Mouse (Mus musculus): ENCODE data around the gene Larp4.

Gene Larp4

DNA sequence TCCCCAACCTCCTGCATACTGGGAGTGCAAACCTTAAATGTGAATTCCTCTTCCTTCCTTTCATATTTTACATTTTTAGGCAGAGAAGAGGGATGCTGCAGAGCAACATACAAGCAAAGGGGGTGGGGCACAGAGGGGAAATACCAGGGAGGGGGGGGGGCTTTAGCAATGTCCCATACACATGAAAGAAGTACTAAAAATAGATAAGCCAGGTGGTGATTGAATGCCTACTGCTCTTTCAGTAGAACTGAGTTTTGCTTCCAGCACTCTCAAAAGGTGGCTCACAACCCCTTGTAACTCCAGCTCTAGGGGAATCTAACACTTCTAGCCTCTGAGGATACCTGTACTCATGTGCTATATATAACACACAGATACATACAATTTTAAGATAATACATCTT, 36.3 kb downstream of the Larp4 start:
- DNase-seq: no peak

DNA sequence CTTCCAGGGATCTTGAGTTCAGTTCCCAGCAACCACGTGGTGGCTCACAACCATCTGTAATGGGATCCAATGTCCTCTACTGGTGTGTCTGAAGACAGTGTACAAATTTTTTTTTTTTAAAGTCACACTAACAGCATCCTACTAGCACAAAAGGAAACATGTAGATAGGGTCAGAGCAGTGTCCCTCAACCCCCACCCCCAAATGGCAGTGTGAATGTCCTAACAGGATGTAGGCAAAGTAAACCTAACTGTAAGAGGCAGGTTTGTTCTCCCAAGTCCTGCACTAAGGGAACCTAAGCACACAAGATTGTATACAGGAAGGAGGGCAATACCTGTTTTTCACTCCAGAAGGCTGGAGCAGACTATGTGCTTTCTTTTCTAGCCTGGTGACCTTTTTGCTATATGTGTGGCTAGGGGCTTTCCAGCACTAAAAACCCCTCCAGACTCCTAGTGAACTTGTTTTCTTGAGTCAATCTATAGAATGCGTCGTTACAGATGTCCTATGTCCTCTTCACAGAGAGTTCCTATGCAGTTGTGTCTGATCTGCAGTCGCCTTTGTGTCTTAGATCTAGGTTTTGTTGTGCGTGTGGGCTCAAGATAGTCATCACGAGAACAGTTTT, 48.5 kb downstream of the Larp4 start:
- DNase-seq: no peak

DNA sequence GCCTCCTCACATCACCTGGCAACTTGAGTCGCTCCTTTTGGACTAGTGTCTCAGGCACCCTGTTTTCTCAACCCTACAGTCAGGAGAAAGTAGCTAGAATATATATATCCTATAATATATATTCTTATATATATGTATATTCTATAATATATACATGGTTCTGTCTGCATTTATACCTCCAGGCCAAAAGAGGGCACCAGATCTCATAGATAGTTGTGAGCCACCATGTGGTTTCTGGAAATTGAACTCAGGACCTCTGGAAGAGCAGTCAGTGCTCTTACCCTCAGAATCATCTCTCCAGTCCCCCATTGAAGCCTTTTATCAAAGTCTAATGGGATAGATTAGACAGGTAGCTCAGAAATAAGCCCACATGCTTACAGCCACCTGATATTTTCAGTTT, 51.3 kb downstream of the Larp4 start:
- DNase-seq: no peak

DNA sequence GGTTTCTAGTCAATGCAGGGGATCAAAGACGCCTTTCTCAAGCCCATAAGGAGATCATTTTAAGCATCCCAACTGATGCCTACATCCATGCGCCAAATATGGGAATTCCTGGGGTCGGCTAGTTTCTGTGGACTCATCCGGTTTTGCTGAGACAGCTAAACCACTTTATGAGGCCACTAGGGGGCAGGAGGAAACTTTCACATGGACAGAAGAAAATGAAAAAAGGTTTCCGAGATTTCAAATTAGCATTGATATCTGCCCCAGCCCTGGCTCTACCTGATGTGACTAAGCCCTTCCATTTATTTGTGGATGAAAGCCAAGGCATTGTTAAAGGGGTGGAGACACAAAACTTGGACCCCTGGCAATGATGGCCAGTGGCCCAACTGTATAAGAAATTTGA, 53.1 kb downstream of the Larp4 start:
- DNase-seq: peak; percentile 53 to 72

DNA sequence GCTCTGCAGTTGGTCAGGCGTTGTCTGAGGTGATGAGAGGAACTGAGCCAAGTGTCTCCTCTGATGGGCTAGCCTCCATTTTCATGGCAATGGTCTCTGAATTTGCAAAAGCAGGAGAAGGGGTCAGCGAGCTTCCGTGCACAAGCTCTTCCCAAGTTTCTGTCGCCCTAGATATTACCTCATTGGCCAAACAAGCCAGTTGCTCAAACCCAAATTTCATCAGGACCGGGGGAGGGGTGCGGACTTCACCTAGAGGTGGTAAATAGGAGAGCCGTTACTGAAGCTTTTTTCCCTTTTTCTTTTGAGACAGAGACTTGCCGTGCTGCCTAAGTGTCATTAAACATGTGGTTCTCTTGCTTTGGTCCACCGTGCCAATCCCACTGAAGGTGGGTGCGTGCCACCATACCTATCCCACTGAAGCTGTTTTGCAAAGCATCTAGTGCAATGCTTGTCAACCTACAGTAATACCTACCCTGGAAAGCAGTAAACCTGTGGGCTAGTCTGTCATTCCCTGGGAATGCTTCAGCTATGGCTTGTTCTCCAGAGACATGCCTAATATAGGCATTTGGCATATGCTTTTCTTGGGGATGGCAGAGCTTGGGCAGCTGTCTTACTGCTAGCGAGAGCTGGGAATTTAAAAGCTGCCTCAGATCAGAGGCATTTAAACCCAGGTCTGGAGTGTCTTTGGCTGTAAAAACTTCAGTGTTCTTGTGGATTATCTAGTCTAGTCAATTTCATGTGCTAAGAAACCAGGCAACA, 55.4 kb downstream of the Larp4 start:
- no peak for DNase-seq

DNA sequence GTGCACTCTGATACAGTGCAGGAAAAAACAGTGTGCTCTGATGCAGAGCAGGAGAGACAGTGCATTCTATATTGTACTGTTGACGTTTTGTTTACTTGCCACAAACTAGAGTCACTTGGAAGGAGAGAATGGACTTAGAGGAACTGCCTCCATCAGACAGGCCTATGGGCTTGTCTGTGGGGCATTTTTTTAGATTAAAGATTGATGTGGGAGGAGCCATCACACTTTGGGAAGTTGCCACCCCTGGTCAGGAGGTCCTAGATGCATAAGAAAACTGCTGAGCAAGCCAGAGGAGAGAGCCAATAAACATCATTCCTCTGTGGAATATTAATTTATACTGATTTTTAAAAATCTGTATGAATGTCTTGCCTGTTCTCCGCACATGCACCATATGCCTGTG, 58.3 kb downstream of the Larp4 start:
- no peak for DNase-seq

DNA sequence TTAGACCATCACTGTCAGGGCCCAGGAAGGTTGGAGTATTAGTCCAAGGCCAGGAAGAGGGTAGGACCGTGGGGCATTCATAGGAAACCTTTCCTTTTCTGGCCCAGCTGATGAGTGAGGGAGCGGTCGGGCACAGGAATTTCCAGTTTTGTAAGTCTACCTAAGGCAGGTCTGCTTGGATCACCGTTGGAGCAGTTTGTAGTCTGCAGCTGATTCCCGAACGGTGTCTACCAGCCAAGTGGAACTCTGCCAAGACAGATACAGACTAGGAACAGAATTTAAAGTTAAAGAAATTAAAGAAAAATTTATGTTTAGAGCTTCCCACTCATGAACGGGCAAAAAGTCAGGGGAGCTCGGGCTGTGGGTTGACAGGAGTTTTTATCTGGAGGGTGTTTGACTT, 59.6 kb downstream of the Larp4 start:
- no peak for DNase-seq

DNA sequence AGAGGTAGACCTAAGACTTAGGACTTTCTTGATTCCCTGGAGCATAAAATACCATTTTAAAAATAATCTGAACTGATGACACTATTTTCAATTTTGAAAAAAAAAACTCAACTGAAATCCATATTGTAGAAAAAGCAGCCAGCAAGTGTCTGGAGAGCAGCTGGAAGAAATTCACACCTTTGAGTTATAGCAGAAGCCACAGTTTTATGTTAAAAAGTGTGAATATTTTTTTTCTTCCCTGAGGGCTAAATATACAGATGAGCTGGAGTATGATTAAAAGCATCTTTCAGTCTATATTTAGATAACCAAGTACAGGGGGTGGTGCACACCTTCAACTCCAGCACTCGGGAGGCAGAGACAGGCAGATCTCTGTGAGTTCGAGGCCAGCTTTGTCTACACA, 60.0 kb downstream of the Larp4 start:
- DNase-seq: no peak

DNA sequence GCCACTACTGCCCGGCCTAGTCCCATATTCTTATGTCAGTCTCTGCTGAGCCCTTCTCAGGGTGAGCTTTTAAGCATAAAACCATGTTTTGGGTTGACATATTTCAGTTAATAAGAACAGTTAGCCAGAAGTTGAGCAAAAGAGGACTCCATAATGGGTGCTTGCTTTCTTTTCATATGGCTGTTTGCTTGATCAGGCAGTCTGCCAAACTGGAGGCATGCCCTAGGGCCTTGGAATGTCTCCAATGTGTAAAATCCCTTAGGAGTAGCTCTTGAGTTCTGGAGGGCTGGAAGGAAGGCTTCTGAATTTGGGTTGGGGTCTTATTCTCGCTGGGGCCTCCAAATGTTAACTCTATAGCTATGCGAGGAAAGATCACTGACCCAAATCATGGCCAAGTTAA, 62.7 kb downstream of the Larp4 start:
- DNase-seq: no peak

DNA sequence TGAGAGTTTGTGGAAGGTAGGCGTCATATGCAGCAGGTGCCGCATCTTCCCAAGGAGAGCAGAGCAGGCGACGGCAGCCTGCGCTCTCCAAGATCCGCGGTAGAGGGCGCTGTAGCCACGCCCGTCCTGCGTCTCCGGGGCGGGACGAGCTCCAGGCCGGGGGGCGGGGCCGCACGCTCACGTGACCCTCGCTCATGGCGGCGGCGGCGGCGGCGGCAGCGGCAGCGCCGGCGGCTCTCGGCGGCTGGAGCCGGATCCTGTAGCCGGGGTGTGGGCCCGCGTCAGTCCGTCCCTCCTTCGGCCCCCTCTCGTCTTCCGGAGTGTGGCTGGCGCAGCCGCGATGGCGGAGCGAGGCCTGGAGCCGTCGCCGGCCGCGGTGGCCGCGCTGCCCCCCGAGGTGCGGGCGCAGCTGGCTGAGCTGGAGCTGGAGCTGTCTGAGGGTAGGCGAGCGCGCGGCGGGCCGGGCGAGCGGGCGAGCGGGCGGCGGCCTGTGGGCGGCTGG, 68.7 kb downstream of the Larp4 start, which contains the start of gene Dip2b:
Gene Dip2b, plus strand, starts transcription at position 195 of the 502 bp plus-strand sequence.
- peak; percentile 99 to 100 for DNase-seq

DNA sequence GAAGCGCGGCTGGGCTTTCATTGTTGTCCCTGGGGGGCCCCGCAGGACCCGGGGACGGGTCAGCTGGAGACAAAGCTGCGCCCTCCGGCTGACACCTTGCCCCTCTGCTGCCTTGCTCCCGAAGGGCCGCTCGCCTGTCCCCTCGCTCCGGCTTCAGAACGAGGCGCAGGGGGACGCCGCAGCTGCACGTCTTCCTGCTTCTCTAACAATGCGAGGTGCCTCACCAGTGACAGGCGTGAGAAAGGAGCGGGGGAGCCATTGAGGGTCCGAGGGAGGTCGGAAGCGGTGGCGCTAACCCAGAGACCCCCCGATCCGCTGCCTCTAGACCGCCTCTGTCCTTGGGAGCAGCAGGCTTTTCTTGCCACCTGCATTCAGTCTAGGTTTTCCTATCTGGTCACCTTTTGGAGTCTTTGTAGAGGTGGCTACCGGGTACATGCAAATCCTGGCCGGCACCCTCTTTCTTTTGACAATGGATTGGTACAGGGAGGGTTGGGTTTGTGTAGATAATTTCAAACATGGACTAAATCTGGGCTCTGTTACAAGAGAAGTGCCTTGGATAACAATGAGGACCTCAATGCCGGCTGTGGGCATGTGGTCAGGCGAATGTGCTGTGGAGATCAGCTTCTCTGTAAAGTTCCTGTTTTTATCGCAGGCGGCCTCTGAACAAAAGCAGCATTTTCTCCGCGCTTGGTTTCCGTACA, 69.3 kb downstream of the Larp4 start:
- peak; percentile 53 to 71 for DNase-seq

DNA sequence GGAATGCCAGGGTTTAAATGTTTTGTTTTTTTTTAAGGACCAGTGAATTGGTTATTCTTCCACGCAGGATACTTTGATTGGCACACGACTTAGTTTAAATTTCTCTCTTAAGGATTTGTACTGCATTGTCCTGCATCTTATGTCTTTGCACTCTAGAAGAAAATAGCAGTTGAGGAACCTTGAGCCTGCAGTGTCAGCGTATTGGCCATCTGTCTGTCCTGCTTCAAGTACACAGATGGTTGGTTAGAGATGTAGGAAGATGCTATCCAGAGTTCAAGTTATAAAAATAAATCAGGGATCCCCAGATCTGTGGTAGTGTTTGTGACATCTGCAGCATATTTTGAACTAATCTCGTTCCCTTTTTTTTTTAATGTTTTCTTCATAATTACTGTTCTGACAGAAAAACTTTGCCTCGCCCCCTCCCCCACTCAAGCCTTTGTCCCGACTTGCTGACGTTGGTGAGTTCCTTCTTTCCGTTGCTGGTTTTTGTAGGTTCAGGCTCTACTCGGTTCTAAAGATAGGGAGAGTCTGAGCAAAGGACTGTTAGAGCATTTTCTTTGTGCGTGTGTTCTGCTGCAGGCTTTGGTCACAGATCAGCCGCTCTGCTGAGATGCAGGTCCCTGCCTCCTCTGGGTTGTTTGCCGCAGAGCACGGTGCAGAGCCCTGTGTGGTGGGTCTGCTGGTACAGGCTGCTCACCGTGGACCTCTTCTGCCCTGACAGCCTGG, 70.8 kb downstream of the Larp4 start:
- DNase-seq: peak; percentile 60 to 67

DNA sequence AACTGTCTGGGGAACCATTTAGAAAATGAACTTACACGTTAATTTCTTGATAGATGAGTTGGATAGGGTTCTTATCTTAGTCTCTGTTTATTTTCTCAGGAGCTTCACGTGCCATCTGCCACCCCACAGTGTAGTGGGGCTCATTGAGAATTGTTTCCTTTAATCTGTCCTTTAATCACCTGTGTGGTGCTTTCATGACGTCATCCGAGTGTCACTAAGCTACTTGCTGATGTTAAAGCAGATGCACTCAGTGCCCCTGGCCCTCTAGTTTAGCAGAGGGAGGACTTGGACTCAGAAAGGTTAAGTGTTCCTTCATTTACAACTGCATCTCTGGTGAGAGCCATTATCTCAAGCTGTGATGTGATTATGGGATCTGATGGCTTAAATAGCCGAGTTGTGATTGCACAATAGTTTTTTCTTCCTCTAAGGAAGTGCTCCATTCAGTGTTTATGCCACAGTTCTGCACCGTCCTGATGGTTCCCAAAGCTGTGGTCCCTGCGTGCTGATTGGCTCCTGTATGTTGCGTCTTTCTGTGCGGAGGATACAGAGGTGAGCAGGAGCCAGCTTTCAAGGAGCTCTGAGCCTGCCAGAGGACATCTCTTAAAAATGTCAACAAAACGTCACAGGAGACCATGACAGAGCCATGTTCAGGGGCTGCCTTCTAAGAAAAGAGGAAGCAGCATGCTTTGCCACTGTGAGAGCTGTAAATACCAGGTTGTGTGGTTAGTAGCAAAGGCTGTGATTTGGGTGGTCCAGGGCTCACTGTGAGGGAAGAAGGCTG, 71.6 kb downstream of the Larp4 start:
- DNase-seq: peak; percentile 48 to 54

DNA sequence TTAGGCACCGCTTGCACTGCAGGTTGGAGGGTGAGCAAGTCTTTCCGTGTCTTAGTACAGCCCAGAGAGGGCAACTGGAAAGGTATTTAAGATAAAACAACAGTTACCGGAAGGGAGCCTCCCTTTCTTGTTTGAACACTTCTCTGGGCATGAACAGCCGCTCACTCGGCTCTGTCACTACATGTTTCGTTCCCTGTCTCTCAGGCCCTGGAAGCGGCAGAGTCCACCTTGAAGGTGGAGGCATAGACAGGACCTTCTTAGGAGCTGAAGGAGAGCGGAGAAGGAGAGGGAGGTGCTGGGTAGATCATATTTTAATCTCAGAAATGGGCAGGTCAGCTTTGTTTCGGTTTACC, 72.2 kb downstream of the Larp4 start:
- DNase-seq: peak; percentile 26 to 46

DNA sequence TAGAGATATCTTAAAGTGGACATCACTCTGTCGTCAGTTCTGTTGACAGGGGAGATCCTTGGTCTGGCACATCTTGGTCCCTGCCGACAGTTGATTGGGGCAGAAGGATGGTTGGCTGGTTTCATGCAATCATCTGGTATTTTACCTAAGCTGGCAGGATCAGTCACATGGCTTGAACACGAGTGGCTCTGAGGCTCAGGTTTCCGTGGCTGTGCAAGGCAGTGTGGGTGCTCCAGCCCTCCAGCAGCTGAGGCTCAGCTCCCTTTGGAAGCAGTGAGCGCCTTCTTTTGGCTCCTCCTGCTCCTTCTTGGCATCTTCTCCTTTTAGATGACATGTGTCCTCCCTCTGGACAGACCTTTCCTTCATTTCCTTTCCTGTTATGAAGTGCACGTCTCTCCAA, 75.7 kb downstream of the Larp4 start:
- DNase-seq: peak in 1 of 2 experiments; percentile 43

DNA sequence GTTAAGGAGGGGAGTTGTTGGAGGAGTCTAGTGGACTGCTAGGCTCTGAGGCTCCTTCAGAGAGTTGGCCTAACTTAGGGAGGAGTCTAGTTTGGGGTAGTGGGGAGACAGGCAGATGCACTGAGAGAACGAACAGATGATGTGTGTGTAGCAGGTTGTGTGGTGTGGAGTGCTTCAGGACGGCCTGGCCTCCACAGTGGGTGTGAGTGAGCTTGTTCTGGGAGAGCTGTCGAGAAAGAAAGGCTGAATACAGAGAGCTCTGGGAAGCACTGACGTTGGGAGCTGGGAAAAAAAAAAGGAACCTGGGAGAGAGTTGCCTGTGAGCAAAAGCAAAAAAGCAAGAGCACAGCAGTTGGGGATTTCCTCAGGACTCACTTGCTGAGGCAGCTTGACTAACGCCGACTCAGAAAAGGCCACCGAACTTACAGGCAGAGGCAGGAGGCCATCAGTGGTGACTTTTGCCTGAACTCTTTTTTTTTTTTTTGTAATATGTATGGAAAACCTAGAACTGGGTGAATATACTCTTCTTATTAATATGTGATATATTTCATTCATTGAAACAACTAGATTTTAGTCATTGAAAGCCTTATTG, 79.7 kb downstream of the Larp4 start:
- DNase-seq: no peak

DNA sequence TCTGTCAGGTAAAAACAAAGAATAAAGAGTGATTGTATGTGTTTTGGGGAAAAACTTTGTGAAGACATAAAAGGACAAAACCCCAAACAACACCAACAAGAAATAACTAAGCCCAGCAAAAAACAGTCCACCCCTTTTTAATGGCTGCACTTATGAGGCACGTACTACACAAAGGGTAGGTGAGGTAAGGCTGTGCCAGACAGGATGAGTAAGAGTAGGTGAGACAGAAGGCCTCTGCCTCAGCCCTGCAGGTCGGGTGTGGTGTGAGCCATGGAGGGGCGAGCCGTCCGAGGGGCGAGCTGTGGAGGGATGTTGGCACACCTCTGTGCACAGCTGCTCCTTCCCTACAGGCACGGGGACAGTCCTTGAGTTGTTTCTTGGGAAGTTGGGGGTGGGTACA, 81.1 kb downstream of the Larp4 start:
- no peak for DNase-seq

DNA sequence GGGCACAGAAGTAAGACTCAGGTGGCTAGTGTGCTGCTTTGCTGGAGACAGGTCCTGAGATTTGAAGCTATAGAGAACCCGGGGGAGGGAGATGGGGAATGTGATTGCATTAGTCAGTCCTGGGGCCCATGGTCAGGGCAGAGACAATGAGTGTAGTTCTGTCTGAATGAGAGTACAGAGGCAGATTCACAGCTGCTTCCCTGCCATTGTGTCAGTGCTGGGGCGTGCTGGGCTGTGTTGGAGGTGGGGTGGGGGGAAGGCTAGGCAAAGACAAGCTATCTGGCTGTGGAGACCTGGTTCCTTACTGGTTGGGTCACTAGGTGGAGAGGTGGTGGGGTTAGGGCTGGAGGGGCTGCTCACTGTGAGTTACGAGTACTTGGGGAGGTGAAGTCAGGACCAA, 82.9 kb downstream of the Larp4 start:
- no peak for DNase-seq

DNA sequence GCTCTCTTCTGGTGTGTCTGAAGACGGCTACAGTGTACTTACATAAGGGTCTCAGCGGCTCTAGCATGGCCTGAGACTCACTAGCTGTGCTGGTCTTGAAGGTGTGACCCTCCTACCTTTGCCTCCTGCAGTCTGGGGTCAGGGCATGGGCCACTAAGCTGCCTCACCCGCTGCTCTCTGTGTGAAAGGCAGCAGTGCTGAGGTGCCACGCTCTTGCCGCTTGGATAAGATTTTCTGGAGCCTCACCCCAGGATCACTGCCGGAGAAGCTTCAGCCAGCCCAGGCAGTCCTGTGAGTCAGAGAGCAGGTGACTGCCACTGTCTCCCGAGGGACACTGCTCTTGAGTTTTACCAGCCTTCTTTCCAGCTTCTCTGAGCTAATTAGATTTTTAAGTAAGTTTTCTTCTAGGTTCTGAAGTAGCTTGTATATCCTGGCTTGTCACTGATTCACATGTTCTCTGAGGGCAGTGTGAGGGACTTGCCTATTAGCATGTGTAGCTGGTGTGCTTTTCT, 86.6 kb downstream of the Larp4 start:
- DNase-seq: peak; percentile 46 to 56

DNA sequence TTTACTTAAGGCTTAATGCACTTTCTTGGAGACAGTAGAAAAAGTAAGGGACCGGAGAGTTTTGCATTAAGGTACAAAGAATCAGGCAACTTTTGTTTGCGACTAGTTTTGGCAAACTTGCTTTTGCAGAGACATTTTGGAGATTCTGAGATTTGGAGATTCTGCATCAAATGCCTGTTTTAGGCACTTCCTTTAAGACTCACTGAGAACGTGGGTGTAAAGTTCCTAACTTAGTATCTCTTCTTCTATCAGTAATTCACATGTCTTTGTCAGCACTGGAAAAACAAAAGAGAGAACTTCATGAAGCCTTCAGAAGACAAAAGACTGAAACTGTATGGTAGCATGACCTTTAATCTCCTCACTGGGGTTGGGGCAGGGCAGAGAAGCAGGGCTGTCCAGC, 87.8 kb downstream of the Larp4 start:
- DNase-seq: no peak

DNA sequence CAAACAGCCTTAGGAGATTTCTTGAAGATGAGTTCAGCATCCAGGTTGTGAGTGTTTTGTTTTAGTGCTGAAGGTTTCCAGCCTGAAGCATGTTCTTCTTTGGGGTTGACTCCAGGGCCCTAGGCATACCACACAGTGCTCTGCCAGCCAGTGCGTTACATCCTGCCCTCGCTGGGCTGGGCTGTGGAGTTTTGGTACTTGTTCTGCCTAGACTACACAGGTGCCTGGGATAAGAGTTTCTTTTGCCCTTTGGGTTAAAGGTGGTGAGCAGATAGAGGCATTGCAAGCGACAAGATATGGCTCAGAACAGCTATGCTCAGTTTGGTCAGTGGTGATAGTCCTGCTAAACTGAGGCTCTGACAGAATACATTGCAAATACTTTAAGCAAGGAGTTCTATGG, 88.3 kb downstream of the Larp4 start:
- DNase-seq: no peak

DNA sequence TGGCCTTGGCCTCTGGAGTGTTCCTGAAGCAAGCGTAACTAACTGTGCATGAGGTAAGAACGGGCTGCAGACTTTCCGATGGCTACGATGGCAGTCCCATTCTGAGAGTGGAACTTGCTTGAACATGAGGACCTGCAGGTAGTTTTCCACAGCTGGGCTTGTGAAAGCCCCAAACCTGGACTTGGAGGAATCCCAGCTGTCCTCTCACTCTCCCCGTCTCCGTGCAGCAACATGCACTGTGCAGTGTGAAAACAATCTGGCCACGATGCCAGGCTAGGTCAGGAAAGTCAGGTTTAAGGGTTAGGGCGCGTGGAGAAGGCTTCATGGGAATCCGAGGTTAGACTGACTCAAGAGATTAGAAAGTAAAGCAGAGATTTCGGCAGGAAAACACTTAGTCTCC, 89.0 kb downstream of the Larp4 start:
- DNase-seq: no peak

Data from cerebellum, postnatal 25 days (tissue).